Mouse (Mus musculus): ENCODE measurements around the gene Cic.

- TF ChIP-seq POLR2A (IDR thresholded peaks at IDR 0.05; ENCODE audit: insufficient read depth, low read length) (no peak), CTCF (IDR thresholded peaks at IDR 0.05; ENCODE audit: low read depth, low read length) (no peak)
Measured at GRCm38 (mm10) chr7:25268588-25268987, 1.1 kb downstream of the Cic start.
